Mouse (Mus musculus) spleen, adult 2 months (tissue): ENCODE data around the gene Ets1. TPM values are rescaled to one million over a fixed set of nuclear protein-coding genes. Genes with fewer than 3 reads are reported as not detected.
A peak's percentile ranks its signal among the peaks of the same experiment; 100 is the strongest.

ENCODE experiments used
- DNase-seq, 2 experiments: peaks; one replicate each; pipeline versions ENCODE4 v3.0.0 to v3.0.0-alpha.2; 2012 to 2021; ENCODE audit warnings: low spot score in 2 of 2, low read depth in 1 of 2
- H3K27ac ChIP-seq: fragments of 200-500 bp; 2 replicates; pipeline ENCODE4 v1.5.1; 2012; ENCODE audit warnings: low read length, inconsistent platforms; ENCODE audit not compliant: insufficient read depth
- H3K27me3 ChIP-seq: fragments of 200-500 bp; 2 replicates; pipeline ENCODE4 v1.6.1; 2012; ENCODE audit warnings: mild to moderate bottlenecking, moderate library complexity, low read length, inconsistent platforms; ENCODE audit not compliant: control insufficient read depth, insufficient read depth
- H3K36me3 ChIP-seq: fragments of 200-500 bp; 2 replicates; pipeline ENCODE4 v1.6.1; 2012; ENCODE audit warnings: mild to moderate bottlenecking, low read length, inconsistent platforms; ENCODE audit not compliant: control insufficient read depth, insufficient read depth
- H3K4me1 ChIP-seq: fragments of 200-500 bp; 2 replicates; pipeline ENCODE4 v1.6.1; 2011; ENCODE audit warnings: inconsistent platforms; ENCODE audit not compliant: control insufficient read depth, insufficient read depth, insufficient read length
- H3K4me3 ChIP-seq: fragments of 200-500 bp; 2 replicates; pipeline ENCODE4 v1.5.1; 2011; ENCODE audit warnings: mild to moderate bottlenecking, inconsistent platforms; ENCODE audit not compliant: insufficient read depth, insufficient read length; ENCODE audit errors: extremely low read depth
- CTCF ChIP-seq: fragments of 200-500 bp; IDR thresholded peaks from 2 replicates; pipeline ENCODE4 v1.5.1; 2011; ENCODE audit warnings: mild to moderate bottlenecking, inconsistent platforms; ENCODE audit not compliant: insufficient read depth, insufficient read length, insufficient replicate concordance; ENCODE audit errors: extremely low read depth
- POLR2A ChIP-seq: fragments of 200-500 bp; IDR thresholded peaks from 2 replicates; pipeline ENCODE4 v1.6.1; 2011; ENCODE audit warnings: low read depth, low read length, inconsistent platforms
- WGBS: fragments of 180-500 bp; shearing (Covaris S2); methylation state at CpG from one replicate; pipeline ENCODE4 v1.1.7; 2018; 5-methylcytosine and 5-hydroxymethylcytosine counted together
- polyA plus RNA-seq: library from polyadenylated mRNA; depleted of rRNA; stranded (reverse); fragments of >200 nt; gene quantifications from 2 replicates; pipeline ENCODE4 v1.2.3, GENCODE M21; 2012

Ets1 gene
- polyA plus RNA-seq, 1 experiment, result 115 TPM

DNA sequence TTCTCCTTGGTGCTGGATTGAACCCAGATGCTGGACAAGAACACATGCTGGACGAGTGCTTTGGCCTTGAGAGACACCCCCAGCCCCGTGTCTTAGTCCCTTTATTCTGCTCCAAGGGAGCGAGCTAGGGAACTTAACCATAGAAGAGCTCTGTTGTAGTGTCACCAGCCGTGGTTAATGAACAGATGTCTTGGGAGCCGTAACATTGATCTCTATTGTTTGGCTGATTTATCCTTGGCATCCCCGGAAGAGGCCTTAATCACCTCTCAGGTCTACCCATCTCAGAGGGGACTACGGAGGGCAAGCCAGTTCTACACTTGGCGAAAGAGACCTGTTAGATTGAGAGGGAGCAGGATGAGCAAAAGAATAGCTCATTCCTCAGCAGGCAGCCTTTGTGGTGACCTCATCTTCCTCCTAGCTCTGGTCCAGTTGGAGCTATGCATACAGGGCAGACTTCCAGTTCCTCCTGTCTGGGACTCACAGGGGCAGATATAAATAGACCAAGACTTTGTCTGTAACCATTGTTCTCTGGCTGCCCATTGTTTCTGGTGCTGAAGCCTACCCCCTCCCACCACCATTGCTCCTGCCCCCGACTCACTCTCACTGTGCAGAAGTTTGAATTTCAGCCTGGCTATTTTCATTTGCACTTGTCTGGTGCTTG, 79.9 kb downstream of the Ets1 start:
- Histone ChIP-seq H3K4me3 (no peak overlapping the region), H3K27me3 (no peaks in the 10 kb centered on the region), H3K36me3 (peaks cover 30% of the 10 kb centered on the region), H3K4me1 (peaks cover 46% of the 10 kb centered on the region), H3K27ac (peak overlapping the region; percentile 27)
- 67% methylated on average over 9 of the region's 9 CpGs for WGBS
- TF ChIP-seq POLR2A (no peak), CTCF (no peak)
- no peak for DNase-seq

DNA sequence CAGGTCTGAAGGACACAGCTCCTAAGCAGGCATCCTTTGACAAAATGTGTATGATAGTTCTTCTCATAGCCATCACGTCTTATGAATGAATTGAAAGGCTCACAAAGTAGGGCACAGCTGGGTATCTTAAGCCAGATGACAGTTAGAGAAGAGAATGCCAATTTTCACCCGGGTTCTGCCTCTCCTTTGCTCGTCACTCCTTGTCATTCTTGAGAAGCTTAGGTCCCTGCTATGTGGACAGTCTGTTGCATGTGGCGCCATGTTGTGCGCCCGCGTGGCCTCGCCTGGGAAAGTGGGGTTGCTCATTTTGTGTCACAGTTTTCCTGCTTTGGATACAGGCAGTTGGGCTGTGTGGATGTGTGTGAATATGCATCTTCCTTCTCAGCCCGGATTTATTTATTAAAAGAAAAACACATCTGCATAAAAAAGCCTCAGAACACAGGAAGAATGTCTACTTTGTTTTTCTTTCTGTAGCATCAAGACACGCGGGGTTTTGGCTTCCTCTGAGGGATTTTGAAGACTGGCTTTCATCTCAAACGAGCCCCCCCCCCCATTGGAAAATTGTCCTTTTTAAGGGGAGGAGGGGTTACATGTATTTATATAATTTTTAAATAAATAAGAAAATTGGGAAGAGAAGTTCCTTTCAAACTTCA, 81.4 kb downstream of the Ets1 start:
- peaks cover 50% of the 10 kb centered on the region for H3K4me1 ChIP-seq
- peaks cover 25% of the 10 kb centered on the region for H3K36me3 ChIP-seq
- no peaks in the 10 kb centered on the region for H3K27me3 ChIP-seq
- H3K27ac ChIP-seq, result peak overlapping the region; percentile 72
- 63% methylated on average over 12 of the region's 12 CpGs for WGBS
- H3K4me3 ChIP-seq, result no peak overlapping the region; the same call in 1 of the 2 replicates
- DNase-seq, result no peak
- TF ChIP-seq CTCF (no peak), POLR2A (no peak)

- TF ChIP-seq POLR2A (no peak), CTCF (no peak)
- 52% methylated on average over 9 of the region's 9 CpGs for WGBS
- DNase-seq, result no peak
- Histone ChIP-seq H3K36me3 (peaks cover 25% of the 10 kb centered on the region), H3K4me3 (no peak overlapping the region), H3K27ac (peak overlapping the region; percentile 72), H3K4me1 (peaks cover 49% of the 10 kb centered on the region), H3K27me3 (no peaks in the 10 kb centered on the region)
These were observed 82.2 kb downstream of the Ets1 start for GRCm38 (mm10) chr9:32717931-32718820.

GRCm38 (mm10) chr9:32718868-32719267, 82.8 kb downstream of the Ets1 start:
- WGBS, result 76% methylated on average over 4 of the region's 4 CpGs

GRCm38 (mm10) chr9:32719941-32720263, 83.9 kb downstream of the Ets1 start:
- no peak for DNase-seq
- Histone ChIP-seq H3K27ac (peak overlapping the region; percentile 54), H3K27me3 (no peaks in the 10 kb centered on the region), H3K36me3 (peaks cover 17% of the 10 kb centered on the region), H3K4me3 (no peak overlapping the region), H3K4me1 (peaks cover 52% of the 10 kb centered on the region)
- no peak for TF ChIP-seq POLR2A
- no peak for TF ChIP-seq CTCF
- WGBS, result 11% methylated on average over 3 of the region's 3 CpGs

More at GRCm38 (mm10) chr9:32718868-32719267, 82.8 kb downstream of the Ets1 start:
- Histone ChIP-seq H3K4me1 (peaks cover 52% of the 10 kb centered on the region), H3K27me3 (no peaks in the 10 kb centered on the region), H3K4me3 (no peak overlapping the region), H3K36me3 (peaks cover 20% of the 10 kb centered on the region), H3K27ac (peak overlapping the region; percentile 30; the same call in 1 of the 2 replicates)
- TF ChIP-seq POLR2A (no peak), CTCF (no peak)
- no peak for DNase-seq

DNA sequence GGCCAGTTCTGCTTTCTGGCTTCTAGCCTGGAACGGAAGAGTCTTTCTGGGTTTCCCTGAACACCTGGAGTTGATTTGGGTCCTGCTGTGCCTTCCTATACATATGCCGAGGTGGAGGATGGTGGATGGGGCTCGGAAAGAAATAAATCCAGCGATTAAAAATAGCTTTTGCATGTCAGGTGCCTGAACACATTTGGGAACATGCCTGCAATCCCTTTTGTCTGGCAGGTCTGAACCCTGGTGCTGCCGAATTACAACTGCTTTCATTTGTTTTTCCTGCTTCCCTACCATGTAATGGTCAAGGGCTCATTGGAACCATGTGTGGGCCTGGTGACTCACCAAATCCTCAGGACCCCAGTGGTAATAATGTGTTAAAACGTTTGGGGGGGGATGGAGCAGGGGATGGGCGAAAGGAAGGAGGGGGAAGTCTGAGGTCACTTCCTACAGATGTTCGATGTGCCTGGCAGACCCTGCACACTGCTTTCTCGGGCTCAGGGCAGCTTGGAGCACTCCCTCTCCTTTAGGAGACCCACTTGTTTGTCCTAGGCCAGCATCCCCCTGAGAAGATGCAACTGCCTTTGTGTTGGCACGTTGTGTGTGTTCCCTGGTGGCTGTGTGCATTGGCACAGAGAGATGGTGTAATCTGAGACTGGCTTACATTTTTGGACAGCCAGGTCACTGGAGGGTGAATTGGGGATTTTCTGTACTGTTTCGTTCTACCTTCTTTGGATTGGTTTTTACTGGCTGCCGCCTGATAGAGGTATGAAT, 84.4 kb downstream of the Ets1 start:
- H3K27ac ChIP-seq, result peak overlapping the region; percentile 54
- peaks cover 52% of the 10 kb centered on the region for H3K4me1 ChIP-seq
- 11% methylated on average over 12 of the region's 12 CpGs for WGBS
- H3K4me3 ChIP-seq, result peak overlapping the region; percentile 7; the same call in 1 of the 2 replicates
- TF ChIP-seq POLR2A (no peak), CTCF (no peak)
- peaks cover 17% of the 10 kb centered on the region for H3K36me3 ChIP-seq
- no peaks in the 10 kb centered on the region for H3K27me3 ChIP-seq
- no peak for DNase-seq
